Mouse (Mus musculus) embryo, embryonic 9.5 days (tissue): Measurements from ENCODE around the gene Dhps.

Source experiments
- DNase-seq: peaks from one replicate; pipeline ENCODE4 v3.0.0-alpha.2; 2017; ENCODE audit errors: extremely low spot score

Dhps gene

DNA sequence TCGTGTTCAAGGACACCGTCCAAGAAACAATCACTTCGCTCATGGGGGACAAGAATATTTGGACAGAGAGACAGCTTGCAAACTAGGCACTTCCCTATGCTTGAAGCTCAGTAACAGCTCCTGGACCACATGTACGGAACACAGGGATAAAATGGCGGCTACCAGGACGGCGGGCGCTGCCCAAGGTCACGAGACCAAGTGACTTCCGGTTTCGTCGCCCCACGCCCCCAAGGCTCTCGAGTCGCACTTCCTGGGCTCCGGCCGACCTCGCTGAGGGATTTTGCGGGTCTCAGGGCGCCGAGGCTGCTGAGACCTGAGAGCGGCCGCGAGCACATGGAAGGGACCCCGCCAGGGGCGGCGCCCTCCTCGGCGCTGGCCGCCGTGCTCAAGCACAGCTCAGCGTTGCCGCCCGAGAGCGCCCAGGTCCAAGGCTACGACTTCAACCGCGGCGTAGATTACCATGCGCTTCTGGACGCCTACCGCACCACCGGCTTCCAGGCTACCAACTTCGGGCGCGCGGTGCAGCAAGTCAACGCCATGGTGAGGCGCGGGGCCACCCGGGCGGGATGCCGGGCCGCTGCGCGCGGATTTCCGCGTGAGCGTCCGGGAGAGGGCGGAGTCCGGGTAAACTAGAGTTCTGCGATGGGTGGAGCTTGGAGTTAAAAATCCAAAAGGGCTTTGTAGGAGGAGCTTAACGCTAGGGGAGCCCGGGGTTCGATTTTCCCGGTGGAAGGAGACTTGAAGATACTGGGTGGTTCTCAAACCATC, at the start of gene Dhps:
Dhps (plus strand) TSS at position 244 of the 768 bp plus-strand sequence.
- peak; percentile 86 for DNase-seq

DNA sequence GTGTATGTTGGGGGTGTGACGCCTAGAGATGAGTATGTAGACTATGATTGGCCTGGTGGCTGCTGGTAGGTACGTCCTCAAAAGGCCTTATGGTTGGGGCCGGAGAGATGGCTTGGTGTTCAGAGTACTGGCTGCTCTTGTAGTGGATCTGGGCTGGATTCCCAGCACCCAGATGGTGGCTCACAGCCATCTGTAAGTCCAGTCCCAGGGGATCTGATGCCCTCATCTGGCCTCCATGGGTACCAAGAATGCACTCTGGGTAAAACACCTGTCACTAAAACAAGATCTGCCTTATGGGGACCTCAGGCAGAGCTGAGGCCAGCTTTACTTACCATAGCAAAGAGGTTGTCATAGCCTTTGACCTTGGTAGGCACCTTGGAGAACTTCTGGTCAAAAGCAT, 47.7 kb upstream of the Dhps start:
- no peak for DNase-seq

DNA sequence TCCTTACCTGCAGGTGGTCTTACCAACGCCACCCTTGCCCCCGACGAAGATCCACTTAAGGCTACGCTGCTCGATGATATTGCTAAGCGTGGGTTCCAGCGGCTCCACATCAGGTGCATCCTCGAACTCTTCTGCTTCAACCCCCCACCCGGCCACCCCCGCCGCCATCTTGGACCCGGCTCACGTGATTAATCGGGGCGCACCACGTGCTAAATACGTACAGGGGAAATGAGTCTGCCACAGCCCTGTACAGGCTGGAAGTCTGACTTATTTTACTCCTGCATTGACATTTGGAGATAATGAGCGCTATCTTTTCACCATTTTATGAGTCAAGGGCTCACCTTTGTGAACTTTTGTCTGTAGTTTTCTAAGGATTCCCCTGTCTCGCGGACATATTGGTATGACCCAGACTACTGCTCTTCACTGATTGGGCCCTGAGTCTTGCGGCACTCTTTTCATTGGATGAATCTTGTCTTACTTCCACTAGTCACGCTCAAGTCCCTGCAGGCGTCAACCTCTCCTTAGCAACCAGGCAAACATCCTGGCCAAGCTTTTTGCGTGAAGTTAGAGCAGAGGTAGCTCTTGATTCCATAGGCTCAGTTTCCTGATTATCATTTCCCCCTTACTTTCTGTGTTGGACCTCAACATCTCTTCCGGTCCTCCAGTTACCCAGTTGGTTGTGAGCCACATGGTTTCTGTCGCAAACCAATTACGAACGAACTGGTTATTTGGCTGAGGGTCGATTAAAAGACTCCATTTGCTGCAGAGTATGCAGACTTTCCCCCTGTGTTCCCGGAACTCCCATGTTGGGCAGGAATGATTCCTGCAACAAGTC, 46.2 kb upstream of the Dhps start, which contains the start of gene Asna1:
Asna1 (minus strand) TSS at position 184 of the 835 bp plus-strand sequence.
- DNase-seq: peak; percentile 91

DNA sequence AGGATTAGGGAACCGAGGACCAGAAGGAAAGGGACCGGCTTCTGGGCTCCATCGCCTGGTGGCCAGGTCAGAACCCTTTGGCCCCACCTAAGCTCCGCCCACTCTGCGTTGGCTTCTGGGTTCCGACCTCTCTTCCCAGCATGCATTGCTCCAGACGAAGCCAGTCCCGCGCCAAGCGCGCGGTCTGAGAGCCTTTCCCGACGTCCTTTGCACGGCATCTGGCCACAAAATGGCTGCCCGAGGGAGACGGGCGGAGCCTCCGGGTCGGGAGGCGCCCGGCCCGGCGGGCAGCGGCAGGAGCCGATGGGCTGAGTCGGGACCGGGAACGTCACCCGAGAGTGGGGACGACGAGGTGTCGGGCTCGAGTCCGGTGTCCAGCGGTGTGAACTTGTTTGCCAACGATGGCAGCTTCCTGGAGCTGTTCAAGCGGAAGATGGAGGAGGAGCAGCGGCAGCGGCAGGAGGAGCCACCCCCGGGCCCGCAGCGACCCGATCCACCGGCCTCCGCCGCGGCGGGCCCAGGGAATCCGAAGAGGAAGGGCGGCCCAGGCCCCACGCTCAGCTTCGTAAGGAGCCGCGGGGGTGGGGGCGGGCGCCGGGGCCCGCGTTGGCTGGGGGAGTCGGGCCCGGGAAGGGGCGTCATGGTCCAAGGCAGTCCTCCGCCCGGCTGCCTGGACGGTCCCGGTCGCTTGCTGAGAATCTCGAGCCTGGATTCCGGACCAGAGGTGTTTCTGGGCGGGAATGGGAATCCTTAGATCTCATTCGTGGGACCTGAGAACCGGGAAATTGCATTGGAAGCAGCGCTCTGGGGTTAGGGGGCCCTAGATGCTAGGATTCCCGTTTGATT, 44.7 kb upstream of the Dhps start, which contains the start of gene Trir:
Trir (plus strand) TSS at position 154 of the 846 bp plus-strand sequence.
- DNase-seq: peak; percentile 97

DNA sequence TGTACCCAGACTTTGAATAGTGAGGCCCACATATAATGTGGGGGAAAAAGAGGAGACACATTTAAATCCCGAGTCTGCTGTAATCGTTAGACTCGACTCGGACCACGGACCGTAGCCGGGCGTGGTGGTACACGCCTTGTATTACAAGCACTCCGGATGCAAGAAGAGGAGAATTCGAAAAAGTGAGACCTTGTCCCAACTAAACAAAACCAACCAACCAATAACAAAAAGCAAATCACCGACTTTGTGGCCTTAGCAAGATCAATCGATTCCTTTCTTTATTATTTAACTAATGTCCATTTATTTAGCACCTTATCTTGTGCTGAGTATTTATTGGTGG, 44.1 kb upstream of the Dhps start:
- DNase-seq: no peak

DNA sequence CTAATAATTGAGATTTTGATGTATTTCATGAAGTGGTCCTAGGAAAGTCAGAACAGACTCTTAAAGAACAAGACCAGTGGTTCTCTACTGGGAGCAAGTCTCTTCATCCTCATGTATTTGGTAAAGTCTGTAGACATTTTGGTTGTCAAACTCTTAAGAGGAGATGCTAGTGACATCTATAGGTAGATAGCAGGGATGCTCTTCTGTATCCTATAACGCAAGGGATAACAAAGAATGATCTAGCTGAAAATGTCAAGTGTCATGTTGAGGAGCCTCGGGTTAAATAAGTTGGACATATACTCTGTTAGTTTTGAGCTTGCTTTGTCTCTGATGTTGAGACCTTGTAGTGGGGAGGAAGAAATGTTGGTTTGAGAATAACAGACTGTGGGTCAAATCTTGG, 43.6 kb upstream of the Dhps start:
- no peak for DNase-seq

DNA sequence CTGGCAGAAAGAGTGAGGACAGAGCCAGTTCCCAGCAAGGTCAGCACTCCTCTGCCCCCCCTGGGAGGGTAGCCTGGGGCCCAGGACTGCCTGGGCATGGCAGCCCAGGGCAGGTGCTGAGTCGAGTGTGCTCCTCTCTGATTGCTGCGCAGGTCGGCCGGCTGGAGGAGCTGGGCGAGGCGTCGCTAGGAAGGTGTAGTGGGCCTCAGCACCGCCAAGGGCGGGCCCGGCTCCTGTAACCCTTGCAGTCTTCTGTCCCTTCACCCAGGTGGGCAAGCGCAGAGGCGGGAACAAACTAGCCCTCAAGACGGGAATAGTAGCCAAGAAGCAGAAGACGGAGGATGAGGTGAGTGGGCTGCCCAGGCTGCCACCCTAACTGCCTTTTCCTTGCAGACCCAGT, 42.3 kb upstream of the Dhps start:
- DNase-seq: no peak

DNA sequence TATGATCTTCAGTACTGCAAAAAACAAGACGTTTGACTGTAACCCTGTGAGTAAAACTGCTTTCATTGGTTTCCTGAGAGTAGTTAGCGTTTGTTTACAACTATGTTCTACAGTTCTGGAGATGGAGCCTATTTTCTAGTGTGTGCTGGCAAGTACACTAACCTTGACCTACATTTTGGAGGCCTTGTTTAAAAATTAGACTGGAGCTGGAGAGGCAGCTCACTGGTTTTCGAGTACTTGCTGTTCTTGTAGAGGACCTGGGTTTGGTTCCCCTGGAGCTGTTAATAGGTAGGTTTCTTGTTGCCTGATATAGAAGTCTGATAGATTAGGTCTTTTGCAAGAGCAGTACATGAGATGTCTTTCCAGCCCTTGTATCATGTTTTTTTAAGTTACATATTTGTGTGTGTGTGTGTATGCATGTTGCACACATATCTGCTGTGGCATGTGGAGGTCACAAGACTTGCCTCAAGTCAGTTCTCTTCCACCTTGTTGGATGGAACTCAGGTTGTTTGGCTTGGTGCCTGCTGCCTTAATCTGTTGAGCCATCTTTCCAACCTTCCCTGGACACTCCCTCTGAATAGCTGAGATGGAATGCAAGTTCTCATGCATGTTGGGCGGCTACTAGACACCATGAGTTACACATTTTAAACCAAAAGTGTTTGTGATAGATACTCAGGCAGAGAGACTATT, 38.8 kb upstream of the Dhps start:
- no peak for DNase-seq

DNA sequence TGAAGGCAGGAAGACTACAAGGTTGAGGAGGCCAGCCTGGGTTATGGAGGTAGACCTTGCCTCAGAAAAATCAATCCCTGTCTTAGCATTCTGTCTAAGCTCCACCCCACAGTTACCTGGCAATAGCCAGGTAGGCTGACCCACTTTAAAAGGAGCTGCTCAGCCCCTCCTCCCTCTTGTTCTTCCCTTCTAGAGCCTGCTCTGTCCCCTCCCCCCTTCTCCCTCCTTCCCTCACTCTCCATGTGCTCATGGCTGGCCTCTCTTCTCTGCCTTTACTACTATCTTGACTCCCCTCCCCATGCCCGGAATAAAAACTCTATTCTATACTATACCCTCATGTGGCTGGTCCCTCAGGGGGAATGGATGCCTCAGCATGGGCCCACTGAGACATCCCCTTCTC, 37.7 kb upstream of the Dhps start:
- no peak for DNase-seq

DNA sequence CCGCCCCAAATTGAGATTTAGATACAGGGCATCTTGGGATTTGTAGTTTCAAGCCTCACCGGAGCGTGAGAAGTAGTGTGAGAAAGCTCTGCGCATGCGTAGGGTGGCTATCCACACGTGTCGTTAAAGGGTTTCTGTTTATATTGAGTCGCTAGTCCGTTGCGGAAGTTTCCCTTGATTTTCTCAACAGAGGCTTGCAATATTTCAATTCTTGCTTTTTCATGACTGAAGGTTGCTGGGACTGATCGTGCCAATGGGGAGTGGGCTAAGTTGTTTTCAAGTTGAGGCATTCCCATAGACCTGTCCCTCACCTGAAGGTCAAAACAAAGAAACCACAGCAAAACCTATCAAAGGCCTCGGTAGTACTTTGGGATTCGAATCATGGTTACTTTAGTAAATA, 36.8 kb upstream of the Dhps start:
- DNase-seq: peak; percentile 80

DNA sequence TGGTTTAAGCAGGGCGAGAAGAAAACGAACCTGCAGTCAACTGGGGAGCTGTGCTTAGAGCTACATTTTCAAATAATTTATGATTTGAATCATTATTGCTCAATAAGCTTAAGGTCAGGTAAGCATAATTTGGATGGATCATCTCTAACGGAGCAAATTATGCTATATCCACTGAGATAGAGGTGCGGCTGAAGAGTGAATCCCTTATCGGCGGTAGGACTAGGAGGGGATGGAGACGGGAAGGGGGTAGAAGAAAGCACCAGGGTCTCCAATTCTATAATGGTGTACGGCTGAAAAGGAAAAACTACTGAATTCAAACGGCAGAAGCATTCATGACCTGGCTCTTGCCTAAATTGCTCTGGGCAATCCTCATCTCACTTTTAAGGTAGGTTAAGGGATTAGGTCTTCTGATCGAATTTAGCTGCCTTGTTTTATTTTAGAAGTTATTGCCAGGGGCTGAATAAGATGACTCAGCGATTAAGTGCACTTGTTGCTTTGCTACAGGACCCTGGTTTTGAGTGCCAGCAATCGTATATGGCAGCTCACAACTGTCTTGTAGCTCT, 36.3 kb upstream of the Dhps start:
- peak; percentile 50 for DNase-seq

DNA sequence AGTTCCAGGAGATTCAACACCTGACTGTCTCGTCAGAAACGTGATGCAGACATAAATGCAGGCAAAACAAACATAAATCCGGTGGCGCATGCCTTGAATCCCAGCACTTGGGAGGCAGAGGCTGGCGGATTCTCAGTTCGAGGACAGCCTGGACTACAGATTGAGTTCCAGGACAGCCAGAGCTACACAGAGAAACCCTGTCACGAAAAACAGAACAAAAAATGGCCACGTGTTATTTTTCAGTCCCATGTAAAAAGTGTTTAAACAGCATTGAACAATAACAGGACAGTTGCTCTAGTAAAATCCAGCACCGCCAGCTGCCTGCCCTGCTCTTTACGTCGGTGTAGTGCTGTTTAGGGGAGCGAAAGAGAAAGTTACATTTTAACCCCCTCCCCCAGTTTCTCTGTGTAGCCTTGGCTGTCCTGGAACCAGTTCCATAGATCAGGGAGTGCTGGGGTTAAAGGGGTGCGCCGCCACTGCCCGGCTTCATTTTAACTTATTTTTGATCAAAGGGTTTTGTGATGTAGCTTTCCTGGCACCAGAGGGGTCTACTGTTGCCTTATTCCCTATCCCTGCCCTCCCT, 35.7 kb upstream of the Dhps start:
- no peak for DNase-seq

DNA sequence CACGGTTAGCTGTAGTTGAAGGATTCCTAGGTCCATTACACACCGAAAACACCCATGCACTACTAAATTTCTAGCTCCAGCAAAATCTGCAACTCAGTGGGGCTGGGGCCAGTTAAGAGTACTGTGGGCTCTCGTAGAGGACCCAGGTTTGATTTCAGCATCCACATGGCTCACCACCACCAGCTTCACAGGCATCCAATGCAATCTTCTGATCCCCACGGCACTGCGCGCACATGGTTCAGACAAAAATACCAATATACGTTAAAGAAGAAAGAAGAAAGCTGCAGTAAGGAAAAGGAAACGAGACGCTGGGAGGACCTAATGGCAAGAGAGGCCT, 35.2 kb upstream of the Dhps start:
- DNase-seq: no peak

DNA sequence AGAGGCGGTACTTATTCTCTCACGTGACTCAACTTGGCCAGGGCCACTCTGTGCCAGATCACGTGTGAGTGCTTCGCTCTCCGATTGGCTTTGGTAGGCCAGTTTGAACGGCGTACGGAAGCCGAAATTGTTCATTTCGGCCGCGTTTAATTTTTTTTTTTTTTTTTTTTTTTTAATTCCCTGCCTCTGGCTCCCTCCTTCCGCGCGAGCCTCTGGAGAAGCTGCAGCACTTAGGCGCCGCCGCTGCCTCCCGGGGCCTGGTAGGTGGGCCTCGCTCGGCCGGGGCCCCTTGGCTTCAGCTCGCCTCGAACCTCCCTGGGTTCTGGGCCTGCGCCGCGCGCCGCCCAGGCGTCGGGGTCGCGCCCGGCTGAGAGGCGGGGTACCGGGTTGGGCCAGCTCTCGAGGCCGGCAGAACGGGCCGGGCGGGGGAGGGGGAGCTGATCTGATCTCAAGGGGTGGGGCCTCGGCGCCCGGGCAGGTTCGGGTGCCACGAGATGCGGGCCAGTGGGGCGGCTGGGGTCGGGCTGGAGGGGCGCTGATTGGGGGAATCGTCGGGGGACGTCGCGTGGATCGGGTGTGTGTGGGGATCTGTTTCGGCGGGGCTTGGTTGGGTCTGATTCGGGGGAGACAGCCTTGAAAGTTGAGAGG, 34.7 kb upstream of the Dhps start, which contains the start of gene Tnpo2:
Tnpo2 (plus strand) TSS at position 198 of the 648 bp plus-strand sequence.
- DNase-seq: peak; percentile 92

DNA sequence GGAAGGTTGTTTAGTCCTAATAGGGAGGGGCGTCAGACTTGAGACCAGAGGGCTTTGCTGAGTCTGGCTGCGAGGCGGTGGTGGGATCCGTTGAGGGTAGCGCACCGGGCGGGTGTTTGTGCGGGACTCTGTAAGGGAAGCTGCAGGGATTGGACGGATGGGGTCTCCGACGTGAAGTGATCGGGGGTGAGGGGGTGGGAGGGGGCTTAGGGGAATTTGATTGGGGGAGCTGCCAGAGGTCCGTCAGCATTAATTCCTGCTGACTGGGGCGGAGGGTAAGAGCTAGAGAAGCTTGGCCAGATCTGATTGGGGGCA, 34.2 kb upstream of the Dhps start:
- DNase-seq: no peak

DNA sequence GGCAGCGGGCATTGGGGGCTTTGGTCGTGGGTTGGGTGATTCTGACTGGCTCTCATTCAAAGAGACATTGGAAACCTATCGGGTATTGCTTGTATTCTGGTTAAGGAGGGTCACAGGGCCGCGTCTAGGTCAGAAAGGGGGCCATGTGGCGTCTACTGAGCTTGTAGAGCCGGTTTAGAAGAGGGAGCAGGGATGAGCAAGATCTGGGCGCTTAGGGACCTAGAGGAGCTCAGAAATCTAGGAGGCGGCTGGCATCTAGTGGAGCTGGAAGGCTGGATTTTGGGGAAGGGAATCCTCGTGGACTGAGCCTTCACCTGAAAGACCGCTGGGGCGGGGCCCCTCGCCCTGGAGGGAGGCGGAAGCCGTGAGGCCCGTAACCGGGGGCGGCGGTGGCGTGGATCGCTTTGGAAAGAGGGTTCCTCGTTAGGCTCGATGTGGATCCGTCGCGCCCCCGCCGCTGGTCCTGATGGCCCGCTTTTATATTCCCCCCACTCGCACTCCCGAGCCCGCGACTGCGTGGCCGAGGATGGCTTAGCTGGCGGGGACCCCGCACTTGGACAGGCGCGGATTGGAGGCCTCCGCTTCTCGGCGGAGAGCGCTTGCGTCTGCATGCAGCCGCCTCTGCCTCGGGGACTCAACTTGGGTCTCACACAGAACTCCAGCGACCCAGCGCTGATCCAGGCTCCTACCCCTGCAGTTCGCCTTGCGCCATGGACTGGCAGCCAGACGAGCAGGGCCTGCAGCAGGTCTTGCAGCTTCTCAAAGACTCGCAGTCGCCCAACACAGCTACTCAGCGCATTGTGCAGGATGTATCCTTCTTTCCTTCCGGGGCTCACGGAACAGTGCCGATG, 33.7 kb upstream of the Dhps start:
- DNase-seq: peak; percentile 78

DNA sequence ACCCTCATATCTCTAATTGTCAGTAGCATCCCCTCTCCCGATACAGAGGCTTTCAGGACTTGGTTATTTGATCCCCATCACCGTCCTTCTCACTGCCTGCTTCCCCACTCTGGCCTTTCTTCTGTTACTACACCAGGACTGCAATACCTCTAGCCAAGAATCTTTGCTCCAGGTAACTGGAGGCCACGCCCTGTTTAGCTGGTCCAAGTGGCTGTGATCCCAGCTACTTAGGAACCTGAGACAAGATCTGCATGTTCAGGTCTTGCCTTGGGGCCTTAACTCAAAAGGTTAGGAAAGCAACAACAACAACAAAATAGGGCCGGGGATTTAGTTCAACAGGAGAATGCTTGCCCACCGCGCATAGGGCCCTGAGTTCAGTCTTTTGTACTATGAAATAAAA, 27.9 kb upstream of the Dhps start:
- DNase-seq: no peak

DNA sequence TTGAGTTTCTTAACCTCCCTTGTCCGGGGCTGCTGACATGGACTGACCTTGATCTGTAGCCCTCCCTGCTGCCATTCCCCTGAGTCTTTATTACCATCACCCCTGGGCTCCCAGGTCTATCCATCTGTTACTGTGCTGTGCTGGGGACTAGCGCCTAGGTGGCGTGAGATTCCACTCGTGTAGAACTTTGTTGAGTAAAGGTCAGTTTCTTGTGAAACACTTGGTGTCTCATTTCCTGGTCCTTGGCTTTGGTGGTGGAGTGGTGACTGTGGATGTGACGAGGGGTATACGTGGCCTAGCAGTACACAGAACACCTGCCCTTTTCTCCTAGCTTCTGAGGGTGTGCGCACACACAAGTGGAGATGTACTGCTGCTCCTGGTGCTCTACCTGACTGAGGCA, 14.2 kb upstream of the Dhps start:
- DNase-seq: no peak

DNA sequence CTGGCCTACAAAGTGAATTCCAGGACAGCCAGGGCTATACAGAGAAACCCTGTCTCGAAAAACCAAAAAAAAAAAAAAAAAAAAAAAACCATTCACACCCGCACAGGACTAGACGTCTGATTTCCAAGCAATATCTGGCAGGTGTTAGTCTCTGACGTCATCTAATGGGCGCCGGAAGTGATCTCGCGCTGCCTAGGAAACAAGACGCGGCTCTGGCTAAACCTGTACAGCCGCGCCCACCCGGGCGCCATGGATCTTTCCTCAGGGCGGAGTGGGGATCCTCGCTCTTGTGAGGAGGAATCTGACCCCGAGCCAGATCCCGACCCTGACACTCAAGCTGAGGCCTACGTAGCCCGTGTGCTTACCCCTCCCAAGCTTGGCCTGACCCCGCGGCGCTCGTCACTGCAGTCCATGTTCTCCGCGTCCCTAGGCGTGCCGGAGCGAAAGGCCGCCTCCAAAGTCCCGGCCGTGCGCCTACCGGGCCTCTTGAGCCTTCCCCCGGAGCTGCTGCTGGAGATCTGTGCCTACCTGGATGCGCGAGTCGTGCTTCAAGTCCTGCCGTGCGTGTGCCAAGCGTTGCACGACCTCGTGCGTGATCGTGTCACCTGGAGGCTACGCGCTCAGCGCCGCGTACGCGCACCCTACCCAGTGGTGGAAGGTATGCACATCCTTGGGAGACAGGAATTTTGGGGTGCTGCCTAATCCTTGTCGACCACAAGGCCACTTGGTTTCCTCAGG, 11.5 kb upstream of the Dhps start, which contains the start of gene Fbxw9:
Fbxw9 (plus strand) TSS at position 177 of the 738 bp plus-strand sequence.
- peak; percentile 89 for DNase-seq
